Comparison of ENCODE assay signal across 8 mouse cellular contexts in the genomic region with DNA sequence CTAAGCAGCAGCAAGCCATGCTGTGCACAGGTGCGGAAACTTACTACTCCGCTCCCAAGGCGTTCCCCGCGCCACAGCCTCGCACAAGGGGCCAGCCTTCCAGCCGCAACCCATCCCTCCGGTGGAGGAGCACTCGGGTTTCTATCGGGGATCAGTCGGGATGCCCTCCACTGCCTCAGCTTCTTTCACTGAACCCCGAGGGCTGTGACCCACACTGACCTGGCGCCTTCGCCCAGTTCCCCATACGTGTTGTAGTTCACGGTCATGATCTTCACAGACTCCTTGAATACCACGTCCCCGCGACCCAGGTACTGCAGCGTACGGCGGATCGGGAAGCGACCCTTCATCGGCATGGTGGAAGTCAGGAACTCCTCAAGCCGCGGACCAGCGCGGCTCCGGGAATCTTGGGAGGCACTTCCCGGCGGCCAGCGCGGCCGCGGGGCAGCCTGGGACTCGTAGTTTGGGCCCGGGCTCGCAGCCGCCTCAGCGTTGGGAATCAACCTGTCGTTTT. TPM values are rescaled to one million over a fixed set of nuclear protein-coding genes. Genes with fewer than 3 reads are reported as not detected.
DNase-seq lines count a peak whose midpoint lies in the region; ATAC-seq and TF ChIP-seq lines count a peak whose summit lies in the region.

Gene Mrps25 (minus strand): TSS at position 413 of the 511 bp plus-strand sequence.

- no peaks in the 10 kb centered on the region for H3K27me3 ChIP-seq in limb, embryonic 14.5 days (ENCODE audit: control insufficient read depth, insufficient read depth, low read length)
- no peaks in the 10 kb centered on the region for H3K27me3 ChIP-seq in midbrain, embryonic 16.5 days (ENCODE audit: control insufficient read depth, insufficient read depth, low read depth, low read length)

- H3K9ac ChIP-seq in limb, embryonic 14.5 days (ENCODE audit: low read depth, low read length, severe bottlenecking) = peak within 1 kb of the TSS; percentile 81
- peak within 1 kb of the TSS; percentile 85 for H3K9ac ChIP-seq in midbrain, embryonic 16.5 days (ENCODE audit: low read depth, low read length)

- peak; percentile 51 to 56 for DNase-seq in B cell, adult 2 months
- DNase-seq in brain, adult 2 months (ENCODE audit: low read depth, low spot score) = peak; percentile 89
- DNase-seq in heart, adult 9 months (ENCODE audit: low spot score in 2 of 2) = peak; percentile 51 to 59
- DNase-seq in kidney, adult 9 months = peak; percentile 65
- peak; percentile 76 for DNase-seq in limb, embryonic 14.5 days (ENCODE audit: low spot score)
- peak; percentile 34 to 38 for DNase-seq in spleen, postnatal 14 days (ENCODE audit: low spot score in 2 of 2)

- no peak within 1 kb of the TSS for H3K27ac ChIP-seq in embryonic fibroblast, embryonic 13.5 days (ENCODE audit: insufficient read depth, low read length)
- peak within 1 kb of the TSS; percentile 71 for H3K27ac ChIP-seq in limb, embryonic 14.5 days (replicated peaks; ENCODE audit: low read depth, low read length)
- H3K27ac ChIP-seq in midbrain, embryonic 16.5 days (ENCODE audit: low read length) = peak within 1 kb of the TSS; percentile 82

- peak; percentile 98 for TF ChIP-seq POLR2A in embryonic fibroblast, embryonic 13.5 days (IDR thresholded peaks at IDR 0.05; ENCODE audit: low read depth, low read length)
- TF ChIP-seq POLR2A in limb, embryonic 14.5 days (IDR thresholded peaks at IDR 0.05; ENCODE audit: borderline replicate concordance, extremely low read depth, insufficient read depth, insufficient read length) = peak; percentile 77; the same call in 1 of the 2 replicates

- H3K4me3 ChIP-seq in embryonic fibroblast, embryonic 13.5 days (ENCODE audit: insufficient read depth, low read length) = peak within 1 kb of the TSS; percentile 81
- H3K4me3 ChIP-seq in limb, embryonic 14.5 days (replicated peaks; ENCODE audit: low read length) = peak within 1 kb of the TSS; percentile 74
- peak within 1 kb of the TSS; percentile 85 for H3K4me3 ChIP-seq in midbrain, embryonic 16.5 days (ENCODE audit: low read depth, low read length)

- H3K36me3 ChIP-seq in limb, embryonic 14.5 days (ENCODE audit: control insufficient read depth, insufficient read depth, low read length) = peaks cover 19% of the 10 kb centered on the region
- peaks cover 14% of the 10 kb centered on the region for H3K36me3 ChIP-seq in midbrain, embryonic 16.5 days (ENCODE audit: control insufficient read depth, insufficient read depth, low read length)

- peaks cover 6% of the 10 kb centered on the region for H3K4me1 ChIP-seq in embryonic fibroblast, embryonic 13.5 days (ENCODE audit: control insufficient read depth, insufficient read depth, low read length)
- peaks cover 7% of the 10 kb centered on the region for H3K4me1 ChIP-seq in limb, embryonic 14.5 days (ENCODE audit: control insufficient read depth, insufficient read depth, low read length)
- peaks cover 14% of the 10 kb centered on the region for H3K4me1 ChIP-seq in midbrain, embryonic 16.5 days (ENCODE audit: control insufficient read depth, insufficient read depth, low read length)

- ATAC-seq in limb, embryonic 14.5 days (ENCODE audit: low FRiP score, low read depth) = peak; percentile 92
- ATAC-seq in midbrain, embryonic 16.5 days = peak; percentile 95

- TF ChIP-seq CTCF in embryonic fibroblast, embryonic 13.5 days (IDR thresholded peaks at IDR 0.05; ENCODE audit: borderline replicate concordance, insufficient read depth, low read length) = no peak

- H3K9me3 ChIP-seq in limb, embryonic 14.5 days (ENCODE audit: control insufficient read depth, low read length) = 0 out of 2 replicates have a peak, but pooled peaks cover 5% of the 10 kb centered on the region
- H3K9me3 ChIP-seq in midbrain, embryonic 16.5 days (replicated peaks; ENCODE audit: control insufficient read depth, low read length, poor library complexity, severe bottlenecking) = no peaks in the 10 kb centered on the region

- peak within 1 kb of the TSS; percentile 85 for H3K4me2 ChIP-seq in limb, embryonic 14.5 days (replicated peaks; ENCODE audit: low read depth, low read length, severe bottlenecking)
- H3K4me2 ChIP-seq in midbrain, embryonic 16.5 days (ENCODE audit: low read length) = peak within 1 kb of the TSS; percentile 84

- under 1% methylated on average over 42 of the region's 42 CpGs for WGBS in limb, embryonic 14.5 days
- WGBS in midbrain, embryonic 16.5 days = under 1% methylated on average over 42 of the region's 42 CpGs

RNA-seq across cellular contexts. Expression of gene Mrps25, which starts in this region (rescaled TPM):
- polyA plus RNA-seq in embryonic fibroblast, embryonic 13.5 days (2011; ENCODE audit: insufficient read length, low read depth, missing spikeins) = 48.0 and 58.8 TPM in 2 replicates
- 26.7 and 45.0 TPM in 2 replicates for polyA plus RNA-seq in limb, embryonic 14.5 days (2012; rRNA removed)
- 61.1 and 67.9 TPM in 2 replicates for polyA plus RNA-seq in limb, embryonic 14.5 days (2014; fragmentation: Nextera tagmentation; extraction: Ambion mirVana)
- 62.4 and 64.8 TPM in 2 replicates for polyA plus RNA-seq in midbrain, embryonic 16.5 days (2015; fragmentation: Nextera tagmentation; extraction: Ambion mirVana)

Comparison
In these comparisons a context has a peak if more than half of its experiments do, and no peak if none do; other contexts are left out.
1. DNase-seq: peak in every context shown above with its lines; median percentile 89 in brain, adult 2 months; 76 in limb, embryonic 14.5 days; 65 in kidney, adult 9 months; 55 in heart, adult 9 months; 54 in B cell, adult 2 months; 36 in spleen, postnatal 14 days.